Comparison of ENCODE assay signal across 11 mouse cellular contexts in genomic region chr1:32700132-32700531, GRCm38 (mm10).
"Had no signal": no experiment of that assay in that cellular context is flagged by ENCODE, and none has a peak within 500 bp of the region (broad histone marks: within the 10 kb centered on the region; RNA-seq: fewer than 3 reads in every experiment).

No protein-coding gene starts in this region.

- DNase-seq: kidney, postnatal 25 days; lung, adult 2 months; lung, postnatal 36 days; thymus, adult 18-20 months; thymus, postnatal 14 days had no signal

- H3K27ac ChIP-seq: limb, embryonic 10.5 days; liver, embryonic 15.5 days; midbrain, embryonic 13.5 days; neural tube, embryonic 12.5 days had no signal

- H3K4me2 ChIP-seq: liver, embryonic 11.5 days; liver, embryonic 15.5 days; midbrain, embryonic 13.5 days; neural tube, embryonic 12.5 days had no signal

- ATAC-seq: lung, postnatal 0 days; midbrain, embryonic 13.5 days had no signal

- H3K9ac ChIP-seq: liver, embryonic 15.5 days; midbrain, embryonic 13.5 days; neural tube, embryonic 12.5 days had no signal

- H3K4me3 ChIP-seq: limb, embryonic 10.5 days; liver, embryonic 15.5 days; midbrain, embryonic 13.5 days; neural tube, embryonic 12.5 days had no signal

- H3K4me1 ChIP-seq: limb, embryonic 10.5 days; liver, embryonic 15.5 days; midbrain, embryonic 13.5 days; neural tube, embryonic 12.5 days had no signal

- H3K9me3 ChIP-seq: limb, embryonic 10.5 days; liver, embryonic 15.5 days; midbrain, embryonic 13.5 days; neural tube, embryonic 12.5 days had no signal

- H3K27me3 ChIP-seq: liver, embryonic 15.5 days; midbrain, embryonic 13.5 days; neural tube, embryonic 12.5 days had no signal

- H3K36me3 ChIP-seq: limb, embryonic 10.5 days; liver, embryonic 15.5 days; midbrain, embryonic 13.5 days; neural tube, embryonic 12.5 days had no signal
